ENCODE assay signal across 22 mouse cellular contexts in genomic region chr2:141551701-141552100, GRCm38 (mm10).
DNase-seq lines count a peak whose midpoint lies in the region; ATAC-seq and TF ChIP-seq lines count a peak whose summit lies in the region.
"Had no signal": no experiment of that assay in that cellular context is flagged by ENCODE, and none has a peak within 500 bp of the region (broad histone marks: within the 10 kb centered on the region; RNA-seq: fewer than 3 reads in every experiment).

No protein-coding gene starts in this region.

- H3K27ac ChIP-seq in kidney, embryonic 16.5 days (ENCODE audit: low read length): no peak overlapping the region
- no peak overlapping the region for H3K27ac ChIP-seq in ES-E14 (ENCODE audit: insufficient read depth, low read depth, low read length, poor library complexity, severe bottlenecking)
- H3K27ac ChIP-seq in intestine, embryonic 15.5 days: no peak overlapping the region
- H3K27ac ChIP-seq: forebrain, embryonic 10.5 days; heart, embryonic 15.5 days; hindbrain, embryonic 14.5 days had no signal

- H3K4me2 ChIP-seq in kidney, embryonic 16.5 days (replicated peaks; ENCODE audit: low read depth, low read length): no peak overlapping the region
- H3K4me2 ChIP-seq in intestine, embryonic 15.5 days (replicated peaks): no peak overlapping the region
- H3K4me2 ChIP-seq: heart, embryonic 12.5 days; heart, embryonic 15.5 days; hindbrain, embryonic 14.5 days had no signal

- no peak for DNase-seq in kidney, postnatal 4 days
- peak; percentile 4 for DNase-seq in ES-E14 (ENCODE audit: low read depth, low spot score)
- DNase-seq in urinary bladder, postnatal 4 days (ENCODE audit: low spot score in 2 of 2): no peak
- no peak for DNase-seq in left cerebral cortex, adult 18-20 months (ENCODE audit: low spot score in 2 of 2)
- DNase-seq: adrenal gland, postnatal 10 days; adrenal gland, postnatal 36 days; cerebellum, adult 18-20 months; cerebellum, adult 9-10 months; cerebellum, postnatal 14 days; gastrocnemius, postnatal 25 days; heart, adult 18-20 months; heart, postnatal 14 days; heart, postnatal 4 days; kidney, adult 11 months had no signal

- H3K4me3 ChIP-seq in kidney, embryonic 16.5 days (ENCODE audit: low read length): no peak overlapping the region
- no peak overlapping the region for H3K4me3 ChIP-seq in ES-E14 (ENCODE audit: insufficient read depth in 1 of 2, low read depth in 1 of 2, low read length in 2 of 2, poor library complexity in 1 of 2, severe bottlenecking in 1 of 2)
- H3K4me3 ChIP-seq in intestine, embryonic 15.5 days (replicated peaks): no peak overlapping the region
- H3K4me3 ChIP-seq: forebrain, embryonic 10.5 days; heart, embryonic 12.5 days; heart, embryonic 15.5 days had no signal

- no peaks in the 10 kb centered on the region for H3K27me3 ChIP-seq in kidney, embryonic 16.5 days (ENCODE audit: insufficient read depth, low read length)
- H3K27me3 ChIP-seq in intestine, embryonic 15.5 days (replicated peaks): no peaks in the 10 kb centered on the region
- H3K27me3 ChIP-seq: heart, embryonic 12.5 days; heart, embryonic 15.5 days had no signal

- H3K36me3 ChIP-seq in kidney, embryonic 16.5 days (ENCODE audit: insufficient read depth, low read length): no peaks in the 10 kb centered on the region
- H3K36me3 ChIP-seq in ES-E14 (ENCODE audit: control insufficient read depth, insufficient read depth, low read length, poor library complexity, severe bottlenecking): no peaks in the 10 kb centered on the region
- H3K36me3 ChIP-seq in intestine, embryonic 15.5 days: no peaks in the 10 kb centered on the region
- H3K36me3 ChIP-seq: forebrain, embryonic 10.5 days; heart, embryonic 12.5 days; heart, embryonic 15.5 days had no signal

- peaks cover 3% of the 10 kb centered on the region; the same call in 1 of the 2 replicates for H3K4me1 ChIP-seq in kidney, embryonic 16.5 days (ENCODE audit: insufficient read depth, low read length)
- peaks cover 0 to 2% of the 10 kb centered on the region in 2 experiments; a peak in 1 of 4 replicates for H3K4me1 ChIP-seq in ES-E14 (ENCODE audit: control insufficient read depth in 2 of 2, insufficient read depth in 2 of 2, low read length in 2 of 2, poor library complexity in 1 of 2)
- no peaks in the 10 kb centered on the region for H3K4me1 ChIP-seq in intestine, embryonic 15.5 days (replicated peaks)
- H3K4me1 ChIP-seq: heart, embryonic 12.5 days; heart, embryonic 15.5 days had no signal

- peak; percentile 70; the same call in 1 of the 2 replicates for ATAC-seq in kidney, embryonic 16.5 days (ENCODE audit: low FRiP score, low TSS enrichment)
- ATAC-seq in intestine, embryonic 15.5 days: peak; percentile 51
- ATAC-seq: CD4-positive, CD25-positive, alpha-beta regulatory T cell, adult 4 months; forebrain, embryonic 14.5 days had no signal

- no peaks in the 10 kb centered on the region for H3K9me3 ChIP-seq in kidney, embryonic 16.5 days (ENCODE audit: low read length)
- H3K9me3 ChIP-seq in ES-E14 (ENCODE audit: control insufficient read depth, insufficient read depth, low read depth, low read length): no peaks in the 10 kb centered on the region
- H3K9me3 ChIP-seq in intestine, embryonic 15.5 days: no peaks in the 10 kb centered on the region
- H3K9me3 ChIP-seq: forebrain, embryonic 10.5 days; heart, embryonic 12.5 days; heart, embryonic 15.5 days had no signal

- in situ Hi-C loops in ES-E14 (cut with MboI; ENCODE audit: low sequenced_read_pairs in 2 of 2, unreplicated experiment in 2 of 2): no loop called here

- WGBS in kidney, embryonic 16.5 days: 81% methylated on average over 1 of the region's 1 CpGs
- WGBS in intestine, embryonic 15.5 days: 60% methylated on average over 1 of the region's 1 CpGs

- H3K9ac ChIP-seq in kidney, embryonic 16.5 days (replicated peaks; ENCODE audit: low read length): no peak overlapping the region
- no peak overlapping the region for H3K9ac ChIP-seq in ES-E14 (ENCODE audit: insufficient read depth, low read depth, low read length, poor library complexity, severe bottlenecking)
- H3K9ac ChIP-seq in intestine, embryonic 15.5 days: no peak overlapping the region
- H3K9ac ChIP-seq: heart, embryonic 12.5 days; heart, embryonic 15.5 days; hindbrain, embryonic 14.5 days had no signal

TF ChIP-seq in ES-E14, 5 proteins besides CTCF, POLR2A, EP300 and RAD21:
- no peak for TF ChIP-seq MAFK (IDR thresholded peaks at IDR 0.05; ENCODE audit: insufficient read depth, low read depth, low read length)
- no peak for TF ChIP-seq ZNF384 (IDR thresholded peaks at IDR 0.05; ENCODE audit: low read depth, low read length)
- no peak for TF ChIP-seq HCFC1 (IDR thresholded peaks at IDR 0.05; ENCODE audit: borderline replicate concordance, insufficient read depth, low read length)
- no peak for TF ChIP-seq ZC3H11A (IDR thresholded peaks at IDR 0.05; ENCODE audit: borderline replicate concordance, low read depth, low read length)
- TF ChIP-seq CHD2 (IDR thresholded peaks at IDR 0.05; ENCODE audit: low read depth, low read length): no peak
TF ChIP-seq in ES-E14: peak in this region for 0.
